Mouse (Mus musculus): ENCODE results near the gene B4galnt3. TPM values are rescaled to one million over a fixed set of nuclear protein-coding genes. Genes with fewer than 3 reads are reported as not detected.
"Not testable (repeated sequence)": the region's sequence is repeated elsewhere in the genome, so short reads cannot be mapped to it uniquely, and the experiment has no call there.

The B4galnt3 gene
- not detected in 2 replicates for total RNA-seq (2017)

DNA sequence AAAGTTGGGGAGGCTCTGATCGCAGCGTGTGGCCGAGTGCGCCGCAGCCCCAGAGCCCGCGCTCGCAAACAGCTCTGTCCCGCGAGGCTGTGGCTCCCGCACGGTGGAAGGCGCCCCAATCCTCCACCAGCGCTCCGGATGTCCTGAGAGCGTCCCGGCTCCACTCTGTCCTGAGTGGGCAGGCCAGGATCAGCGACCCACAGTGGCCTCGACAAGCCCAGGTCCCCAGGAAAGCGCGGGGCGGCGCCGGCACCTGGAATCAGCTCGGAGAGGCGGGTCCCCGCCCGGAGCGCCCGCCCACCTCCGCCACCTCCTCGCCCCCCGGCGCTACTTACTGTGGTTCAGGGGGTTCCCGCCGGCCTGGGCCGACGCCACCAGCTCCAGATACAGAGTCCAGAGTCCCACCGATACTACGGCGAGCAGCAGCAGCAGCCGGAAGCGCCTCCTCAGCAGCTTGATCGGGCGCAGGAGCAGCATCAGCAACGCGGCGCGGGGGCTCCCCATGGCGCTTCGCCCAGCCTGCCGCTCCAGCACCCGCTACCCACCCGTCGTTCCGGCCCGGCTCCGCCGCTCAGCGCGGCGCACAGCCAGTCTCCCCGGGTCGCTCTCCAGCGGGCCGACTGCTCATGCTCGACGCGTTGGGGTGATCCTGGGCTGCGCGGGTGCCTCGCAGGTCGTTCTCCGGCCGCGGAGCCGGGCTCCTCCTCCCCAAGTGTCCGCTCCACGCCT, at the start of gene B4galnt3, which contains the start of gene D330020A13Rik:
Gene B4galnt3, minus strand, starts transcription at position 504 of the 729 bp plus-strand sequence.
Gene D330020A13Rik, plus strand, starts transcription at position 309 of the 729 bp plus-strand sequence.
- no peak for ATAC-seq (ENCODE audit: extremely low read depth, insufficient number of reproducible peaks, low FRiP score, poor library complexity, severe bottlenecking)

DNA sequence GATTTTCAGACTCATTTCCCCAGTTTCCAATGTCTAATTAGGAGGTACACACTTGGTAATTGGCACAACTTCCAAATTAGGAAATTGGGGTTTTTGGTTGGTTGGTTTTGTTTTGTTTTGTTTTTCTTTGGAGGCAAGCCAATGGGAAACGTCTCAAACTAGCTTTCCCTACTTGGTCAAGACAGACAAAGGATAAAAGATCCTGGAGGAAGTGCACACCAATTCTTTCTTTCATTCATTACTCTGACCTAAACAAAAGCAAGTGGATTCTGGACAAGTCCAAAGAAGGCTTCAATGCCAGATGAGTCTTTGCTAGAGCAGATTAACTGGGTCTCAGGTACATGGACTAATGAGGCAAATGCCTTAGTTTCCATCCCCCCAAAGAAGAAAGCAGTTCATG, 49.6 kb upstream of the B4galnt3 start:
- no peak for ATAC-seq (ENCODE audit: extremely low read depth, insufficient number of reproducible peaks, low FRiP score, poor library complexity, severe bottlenecking)

DNA sequence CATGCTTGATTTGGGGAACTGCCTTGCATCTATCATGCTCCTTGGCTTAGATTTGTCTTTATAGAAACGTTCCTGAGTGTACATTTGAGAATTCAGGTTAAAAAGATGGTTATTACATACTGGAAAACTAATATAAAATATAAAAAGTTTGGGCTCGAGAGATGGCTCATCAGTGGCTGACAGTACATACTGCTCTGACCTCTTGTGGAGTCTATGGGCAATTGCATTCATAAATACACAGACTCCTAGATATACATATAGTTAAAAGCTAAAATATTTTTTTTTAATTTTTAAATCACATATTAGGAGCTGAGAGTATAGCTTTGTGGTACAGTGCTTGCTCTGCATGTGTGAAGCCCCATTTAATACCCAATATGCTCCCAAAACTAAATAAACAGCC, 38.0 kb upstream of the B4galnt3 start:
- no peak for ATAC-seq (ENCODE audit: extremely low read depth, insufficient number of reproducible peaks, low FRiP score, poor library complexity, severe bottlenecking)

DNA sequence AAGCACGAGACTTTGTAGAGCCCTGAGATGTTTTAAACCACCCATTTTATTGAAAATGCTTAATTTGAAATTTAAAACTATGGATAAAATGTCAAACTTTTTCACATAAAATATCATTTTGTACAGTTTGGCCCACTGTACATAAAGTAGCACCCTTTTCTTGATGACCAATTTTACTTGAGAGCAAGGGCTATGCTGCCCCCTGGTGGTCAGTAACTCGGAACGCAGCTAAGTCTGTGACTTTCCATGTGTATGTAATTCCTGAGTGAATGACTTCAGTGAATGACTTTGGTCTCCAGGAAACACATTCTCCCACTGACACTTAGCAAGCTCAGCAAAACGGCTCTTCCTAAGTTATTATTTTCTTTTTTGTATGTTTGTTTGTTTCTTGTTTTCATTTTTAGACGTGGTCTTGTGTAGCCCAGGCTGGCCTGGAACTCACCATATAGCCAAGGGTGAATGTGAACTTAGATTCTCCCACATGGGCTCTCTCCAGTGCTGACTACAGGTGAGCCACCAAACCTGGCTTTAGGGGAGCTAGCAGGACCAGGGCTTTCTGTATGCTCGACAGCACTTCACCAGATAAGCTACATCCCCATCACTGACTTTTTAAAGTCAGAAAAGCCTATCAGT, 30.1 kb upstream of the B4galnt3 start:
- 0 out of 2 replicates have a peak, but pooled peaks have one; percentile 46 for ATAC-seq (ENCODE audit: extremely low read depth, insufficient number of reproducible peaks, low FRiP score, poor library complexity, severe bottlenecking)

DNA sequence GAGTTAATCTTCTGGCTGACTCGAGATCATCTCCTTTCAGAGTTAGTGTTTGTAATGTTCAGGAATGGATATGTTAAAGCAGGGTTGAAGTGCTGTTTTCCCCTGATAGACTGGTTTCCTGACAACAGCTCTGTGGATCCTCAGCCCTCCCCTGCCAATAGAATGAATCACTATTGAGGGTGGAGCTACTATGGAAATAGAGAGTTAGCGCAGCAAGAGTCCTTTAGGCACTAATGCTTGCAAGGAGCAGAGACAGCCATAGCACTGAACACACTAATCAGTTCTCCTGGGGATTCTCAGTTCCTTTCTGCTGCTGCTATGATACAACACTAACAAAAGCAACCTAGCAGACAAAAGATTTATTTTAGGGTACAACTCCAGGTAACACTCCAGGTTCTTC, 26.0 kb upstream of the B4galnt3 start:
- no peak for ATAC-seq (ENCODE audit: extremely low read depth, insufficient number of reproducible peaks, low FRiP score, poor library complexity, severe bottlenecking)

DNA sequence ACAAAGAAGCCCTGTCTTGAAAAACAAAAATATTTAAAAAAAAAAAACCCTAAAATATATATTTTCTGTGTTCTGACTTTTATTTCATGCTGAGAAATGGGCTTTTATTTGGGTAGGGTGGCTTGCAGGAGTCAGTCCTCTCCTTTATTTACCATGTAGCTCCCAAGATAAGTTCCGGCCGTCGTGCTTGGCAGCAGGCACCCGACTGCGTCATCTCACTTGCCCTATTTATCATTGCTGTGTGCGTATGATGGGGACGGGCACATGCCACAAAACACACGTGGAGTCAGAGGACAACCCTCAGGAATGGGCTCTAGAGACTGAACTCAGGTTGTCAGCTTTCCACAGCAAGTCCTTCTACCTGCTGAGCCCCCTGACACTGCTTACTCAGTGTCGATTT, 24.8 kb upstream of the B4galnt3 start:
- no peak for ATAC-seq (ENCODE audit: extremely low read depth, insufficient number of reproducible peaks, low FRiP score, poor library complexity, severe bottlenecking)

DNA sequence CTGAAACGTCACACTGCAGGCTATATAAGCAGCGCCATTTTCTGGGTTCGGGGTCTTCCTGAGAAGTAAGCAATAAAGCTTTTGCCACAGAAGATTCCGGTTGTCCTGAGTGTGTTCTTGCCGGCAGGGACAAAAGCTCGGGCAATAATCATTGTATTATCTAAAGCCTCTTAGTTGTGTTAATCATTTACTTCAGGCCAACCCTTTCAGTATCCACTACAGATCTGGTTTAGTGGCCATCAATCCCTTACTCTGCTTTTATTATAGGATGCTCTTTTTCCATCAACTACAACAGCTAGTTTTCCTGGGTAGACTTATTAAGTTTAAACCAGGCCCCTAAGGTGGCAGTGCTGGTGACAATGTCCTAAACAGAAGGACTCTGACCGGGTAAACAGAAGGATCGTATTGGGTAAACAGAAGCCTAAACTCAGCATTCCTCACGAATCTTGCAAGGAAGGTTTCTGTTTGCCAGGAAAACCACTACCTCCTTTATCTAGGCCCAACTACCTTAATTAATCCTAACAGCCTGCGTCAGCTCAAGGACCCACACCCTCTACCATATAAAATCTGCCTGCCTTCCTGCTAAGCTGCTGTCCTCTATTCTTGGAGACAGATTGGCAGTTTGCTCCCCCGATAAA, 24.1 kb upstream of the B4galnt3 start:
- ATAC-seq (ENCODE audit: extremely low read depth, insufficient number of reproducible peaks, low FRiP score, poor library complexity, severe bottlenecking): no peak

DNA sequence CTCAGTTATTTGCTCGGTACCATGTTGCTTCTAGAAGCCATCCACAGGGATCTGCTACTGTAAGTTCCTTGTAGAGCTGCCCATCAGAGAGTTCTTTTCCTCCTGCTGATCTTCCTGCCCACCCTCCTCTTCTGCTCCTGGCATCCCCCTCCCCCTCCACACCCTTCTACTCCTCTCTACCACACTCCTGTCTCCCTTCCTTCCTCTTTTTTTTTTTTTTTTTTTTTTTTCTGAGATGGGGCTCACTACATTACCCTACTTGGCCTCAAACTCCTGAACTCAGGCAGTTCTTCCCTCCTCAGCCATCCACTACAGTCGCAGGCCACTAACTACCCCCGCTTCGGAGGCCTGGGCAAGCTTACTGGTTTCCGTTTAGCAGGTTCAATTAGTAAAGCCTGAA, 18.1 kb upstream of the B4galnt3 start:
- no peak for ATAC-seq (ENCODE audit: extremely low read depth, insufficient number of reproducible peaks, low FRiP score, poor library complexity, severe bottlenecking)

DNA sequence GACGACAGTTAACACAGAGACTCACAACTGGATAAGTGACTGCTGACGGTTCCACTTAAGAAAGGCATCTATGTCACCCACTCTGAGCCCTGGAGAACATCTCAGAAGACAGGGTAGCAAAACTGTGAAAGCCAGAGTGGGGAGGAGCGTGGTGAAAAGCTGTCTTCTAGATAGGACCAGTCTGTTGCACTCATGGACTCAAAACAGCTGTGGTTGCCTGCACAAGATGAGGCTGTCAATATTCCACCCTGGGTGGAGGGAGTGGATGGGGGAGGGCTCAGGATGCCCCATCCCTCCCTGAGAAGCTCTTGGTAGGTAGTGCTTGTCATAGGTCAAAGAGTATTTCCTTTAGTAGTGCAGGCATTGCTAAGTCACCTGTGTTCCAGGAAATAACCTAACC, 15.4 kb upstream of the B4galnt3 start:
- no peak for ATAC-seq (ENCODE audit: extremely low read depth, insufficient number of reproducible peaks, low FRiP score, poor library complexity, severe bottlenecking)

DNA sequence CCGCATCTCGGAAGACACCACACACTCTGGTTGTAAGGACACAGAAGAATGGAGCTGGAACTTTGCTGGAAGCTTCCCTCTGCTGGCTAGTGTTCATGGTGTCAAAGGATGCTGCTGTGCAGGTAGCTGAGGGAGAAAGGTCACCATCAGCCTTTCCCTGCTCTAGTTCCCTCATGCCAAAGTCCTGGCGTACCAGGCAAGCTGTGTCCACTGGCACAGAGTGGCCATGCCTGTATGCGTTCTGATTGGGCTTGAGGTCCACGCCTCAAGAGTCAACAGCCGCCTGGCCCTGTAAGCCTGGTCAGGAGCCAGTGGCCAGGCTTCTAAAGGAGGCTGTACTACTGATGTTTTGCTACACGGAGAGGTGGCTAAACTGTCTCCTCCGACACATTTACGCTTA, 15.0 kb upstream of the B4galnt3 start:
- no peak for ATAC-seq (ENCODE audit: extremely low read depth, insufficient number of reproducible peaks, low FRiP score, poor library complexity, severe bottlenecking)

DNA sequence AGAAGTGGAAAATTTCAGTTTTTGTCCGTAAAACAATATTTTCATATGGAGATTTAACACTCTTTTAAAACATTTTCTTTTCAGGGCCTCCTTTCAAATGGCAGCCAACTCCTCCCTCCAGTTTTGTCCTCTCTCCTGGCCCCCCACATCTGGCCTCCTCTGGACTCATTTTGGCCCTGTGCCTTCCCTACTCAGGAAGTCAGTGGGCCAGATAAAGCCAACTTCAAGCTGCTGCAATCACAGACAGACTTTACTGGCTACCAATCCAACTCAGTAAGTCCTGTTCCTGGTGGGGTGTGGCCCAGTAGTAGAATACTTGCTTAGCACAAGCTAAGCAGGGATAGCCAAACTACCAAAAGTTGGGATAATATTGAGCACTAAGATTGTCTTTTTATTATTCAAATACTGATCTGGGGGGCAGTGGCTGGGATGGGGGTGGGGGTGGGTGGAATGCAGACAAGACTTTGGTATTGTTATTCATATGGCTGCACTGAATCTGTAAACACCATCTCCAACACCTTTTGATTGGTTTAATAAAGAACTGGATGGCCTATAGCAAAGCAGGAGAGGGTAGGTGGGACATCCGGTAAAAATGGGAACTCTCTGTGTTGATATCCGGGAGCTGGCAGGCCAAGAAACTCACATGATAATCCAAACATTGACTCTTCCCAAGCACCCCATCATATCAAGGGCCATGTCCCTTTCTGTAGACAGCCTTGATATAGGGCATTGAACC, 12.7 kb upstream of the B4galnt3 start:
- no peak for ATAC-seq (ENCODE audit: extremely low read depth, insufficient number of reproducible peaks, low FRiP score, poor library complexity, severe bottlenecking)

DNA sequence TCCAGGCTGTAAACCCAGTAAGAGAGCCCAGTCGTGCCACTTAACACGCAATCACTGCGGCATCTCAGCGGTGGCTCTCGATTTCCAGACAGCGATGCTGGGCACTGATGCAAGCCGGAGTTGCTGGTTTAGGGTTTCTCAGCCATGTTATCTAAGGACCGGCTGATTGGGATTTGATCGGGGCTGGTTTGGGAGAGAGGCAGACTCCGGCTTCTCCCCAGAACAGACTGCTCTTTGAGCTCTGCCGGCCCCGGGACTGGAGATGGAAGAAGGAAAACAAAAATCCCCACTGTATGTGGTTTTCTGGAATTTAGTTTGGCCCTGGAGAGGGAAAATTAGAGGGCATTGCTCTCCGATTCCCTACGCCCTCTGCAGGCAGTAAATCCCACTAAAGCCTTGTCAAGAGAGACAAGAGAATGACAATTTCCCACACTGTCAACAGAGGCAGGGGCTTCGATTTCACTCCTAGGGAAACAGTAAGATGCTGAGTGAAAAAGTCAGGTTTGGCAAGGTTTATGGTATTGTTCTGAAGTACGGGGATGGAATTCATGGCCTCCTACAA, 8.5 kb upstream of the B4galnt3 start:
- no peak for ATAC-seq (ENCODE audit: extremely low read depth, insufficient number of reproducible peaks, low FRiP score, poor library complexity, severe bottlenecking)

DNA sequence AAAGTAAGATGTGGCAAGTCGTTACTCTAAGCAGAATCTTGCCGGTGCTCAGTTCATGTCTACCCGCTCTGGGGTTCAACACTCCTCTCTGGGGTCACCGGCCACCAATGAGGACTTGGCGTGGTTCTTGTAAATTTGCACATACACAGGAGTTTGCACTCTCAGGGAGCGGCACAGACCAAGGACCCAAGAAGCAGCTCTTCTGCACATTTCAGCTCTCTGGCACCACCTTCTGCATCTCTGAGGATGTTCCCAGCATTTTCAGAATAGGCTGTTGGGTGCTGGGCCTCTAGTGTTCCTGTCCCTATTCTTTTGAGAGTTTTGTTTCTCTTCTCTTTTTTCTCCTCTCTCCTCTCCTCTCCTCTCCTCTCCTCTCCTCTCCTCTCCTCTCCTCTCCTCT, 6.8 kb upstream of the B4galnt3 start:
- ATAC-seq (ENCODE audit: extremely low read depth, insufficient number of reproducible peaks, low FRiP score, poor library complexity, severe bottlenecking): no peak

DNA sequence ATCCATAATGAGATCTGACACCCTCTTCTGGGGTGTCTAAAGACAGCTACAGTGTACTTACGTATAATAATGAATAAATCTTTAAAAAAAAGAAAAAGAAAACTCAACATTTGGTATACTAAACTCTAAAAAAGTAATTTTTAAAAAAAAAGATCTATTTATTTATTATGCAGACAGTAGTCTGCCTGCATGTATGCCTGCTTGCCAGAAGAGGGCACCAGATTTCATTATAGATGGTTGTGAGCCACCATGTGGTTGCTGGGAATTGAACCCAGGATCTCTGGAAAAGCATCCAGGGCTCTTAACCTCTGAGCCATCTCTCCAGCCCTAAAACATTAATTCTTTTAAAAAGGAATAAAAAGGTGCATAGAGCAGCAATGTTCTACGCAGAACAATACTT, 2.2 kb upstream of the B4galnt3 start:
- ATAC-seq (ENCODE audit: extremely low read depth, insufficient number of reproducible peaks, low FRiP score, poor library complexity, severe bottlenecking): not testable (repeated sequence)

DNA sequence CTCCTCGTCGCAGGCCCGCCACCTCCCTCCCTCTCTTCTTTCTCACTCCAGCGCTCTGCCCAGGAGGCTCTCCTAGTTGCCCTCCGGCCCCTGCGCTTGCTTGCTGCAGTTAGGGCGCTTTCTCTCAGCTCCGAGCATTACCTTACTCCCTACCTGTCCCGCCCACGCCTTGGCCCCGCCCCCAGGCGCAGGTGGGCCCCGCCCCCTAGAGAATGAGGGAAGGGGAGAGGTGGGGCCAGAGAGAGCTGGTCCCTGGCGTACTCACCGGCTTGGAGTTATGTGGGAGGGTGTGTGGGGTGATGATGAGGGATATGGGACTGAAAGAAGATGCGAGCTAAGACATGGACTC, 400 bp upstream of the B4galnt3 start:
- no peak for ATAC-seq (ENCODE audit: extremely low read depth, insufficient number of reproducible peaks, low FRiP score, poor library complexity, severe bottlenecking)

DNA sequence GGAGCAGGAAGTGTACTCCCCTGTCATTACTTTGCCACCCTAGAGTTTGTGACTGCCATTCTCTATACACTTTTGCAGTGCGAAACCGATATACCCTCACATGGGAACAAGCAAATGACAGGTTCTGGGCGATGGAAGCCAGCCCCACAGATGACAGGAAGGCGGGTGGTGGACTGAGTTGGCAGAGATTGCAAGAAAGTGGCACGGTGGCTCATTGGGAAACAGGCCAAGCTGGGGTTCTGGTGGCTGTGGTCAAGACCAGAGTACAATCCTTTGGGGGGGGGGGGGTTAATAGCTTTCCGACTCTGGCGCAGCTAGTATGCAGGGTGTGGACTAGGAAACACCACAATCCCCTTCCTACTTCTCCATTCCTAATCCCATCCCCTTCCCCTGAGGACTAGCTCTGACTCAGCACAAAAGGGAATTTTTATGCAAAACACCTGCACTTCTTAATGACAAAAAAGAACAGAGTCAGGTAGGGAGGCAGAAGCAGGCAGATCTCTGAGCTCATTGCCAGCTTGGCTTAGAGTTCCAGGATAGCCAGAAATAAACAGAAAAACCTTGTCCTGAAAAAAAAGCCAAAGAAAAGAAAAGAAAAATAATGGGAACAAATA, 2.9 kb downstream of the B4galnt3 start:
- no peak for ATAC-seq (ENCODE audit: extremely low read depth, insufficient number of reproducible peaks, low FRiP score, poor library complexity, severe bottlenecking)

DNA sequence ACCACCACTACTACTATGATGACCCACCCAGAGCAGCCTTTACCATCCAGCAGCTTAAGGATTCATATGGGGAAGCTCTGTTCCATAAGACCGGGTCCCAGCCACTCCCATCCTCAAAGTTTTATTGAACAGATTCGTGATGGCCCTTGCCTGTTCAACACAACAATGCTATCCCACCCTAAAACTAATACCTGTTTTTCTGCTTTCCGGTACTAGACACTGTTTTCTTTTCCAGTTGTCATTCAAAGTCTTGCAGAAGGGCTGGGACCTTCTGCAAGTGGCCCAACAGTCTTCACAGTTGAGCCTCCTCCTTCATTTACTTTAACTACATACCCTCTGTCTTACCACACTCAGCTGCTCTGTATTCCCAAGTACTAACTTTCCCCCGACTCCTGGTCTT, 4.9 kb downstream of the B4galnt3 start:
- no peak for ATAC-seq (ENCODE audit: extremely low read depth, insufficient number of reproducible peaks, low FRiP score, poor library complexity, severe bottlenecking)

DNA sequence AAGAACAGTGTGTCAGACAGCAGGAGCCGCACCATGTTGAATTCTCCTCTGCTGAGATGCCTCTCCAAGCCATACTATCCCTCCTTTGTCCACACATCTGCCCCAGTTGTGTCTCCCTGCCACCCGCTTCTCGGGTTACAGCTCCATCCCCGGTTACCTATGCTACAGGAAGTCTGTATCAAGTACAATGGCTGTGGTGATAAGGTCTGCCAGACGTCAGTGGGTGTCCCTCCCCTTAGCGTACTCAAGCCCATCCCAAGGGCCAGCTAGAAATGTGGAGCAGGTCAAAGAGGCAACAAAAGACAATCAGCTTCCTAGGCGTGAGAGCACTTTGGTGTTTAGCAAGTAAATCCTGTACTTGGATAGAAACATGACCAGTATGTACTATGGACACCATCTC, 5.8 kb downstream of the B4galnt3 start:
- ATAC-seq (ENCODE audit: extremely low read depth, insufficient number of reproducible peaks, low FRiP score, poor library complexity, severe bottlenecking): no peak

DNA sequence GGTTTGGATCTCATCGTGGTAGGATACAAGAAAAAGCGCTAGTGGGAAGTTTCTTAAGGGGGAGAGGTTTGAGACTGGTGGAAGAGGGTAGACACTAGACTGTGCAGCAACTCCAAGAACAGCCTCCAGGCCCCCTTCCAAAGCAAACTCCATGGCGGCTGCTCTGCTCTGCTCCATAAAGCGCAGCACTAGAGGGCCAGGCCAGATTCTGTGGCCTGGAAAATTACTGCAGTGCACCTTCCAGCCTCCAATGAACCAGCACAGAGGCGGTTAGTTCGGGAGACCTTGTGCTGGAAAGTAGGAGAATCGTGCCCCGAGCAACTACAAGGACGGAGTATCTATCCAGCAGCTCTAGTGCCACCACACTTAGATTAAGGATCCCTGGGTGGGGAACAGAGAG, 7.1 kb downstream of the B4galnt3 start:
- no peak for ATAC-seq (ENCODE audit: extremely low read depth, insufficient number of reproducible peaks, low FRiP score, poor library complexity, severe bottlenecking)
